Mouse (Mus musculus): ENCODE results near the gene Cep104. TPM values are rescaled to one million over a fixed set of nuclear protein-coding genes. Genes with fewer than 3 reads are reported as not detected.

Gene Cep104
- polyA plus RNA-seq, 1 experiment from 2014 or later = 3.8 TPM

GRCm38 (mm10) chr4:154025641-154026440, 50.8 kb downstream of the Cep104 start, which contains the start of gene Smim1:
Smim1 (minus strand) TSS chr4:154026230.
- Histone ChIP-seq H3K4me2 (replicated peaks; ENCODE audit: low read depth) (peak within 1 kb of the TSS; percentile 81), H3K4me3 (ENCODE audit: low read depth, low read length) (peak within 1 kb of the TSS; percentile 57)

GRCm38 (mm10) chr4:154026441-154026761, 51.4 kb downstream of the Cep104 start:
- no peak for ATAC-seq
- no peaks in the 10 kb centered on the region for H3K9me3 ChIP-seq (ENCODE audit: control insufficient read depth)
- peak overlapping the region; percentile 81 for H3K4me2 ChIP-seq (replicated peaks; ENCODE audit: low read depth)
- WGBS = 24% methylated on average over 2 of the region's 2 CpGs
- no peaks in the 10 kb centered on the region for H3K27me3 ChIP-seq (replicated peaks; ENCODE audit: control insufficient read depth, insufficient read depth, low read length)
- TF ChIP-seq CTCF (IDR thresholded peaks at IDR 0.05; ENCODE audit: low read depth) = no peak
- peak overlapping the region; percentile 57 for H3K4me3 ChIP-seq (ENCODE audit: low read depth, low read length)
- H3K36me3 ChIP-seq (ENCODE audit: control insufficient read depth, insufficient read depth) = peaks cover 9% of the 10 kb centered on the region
- H3K4me1 ChIP-seq (replicated peaks; ENCODE audit: control insufficient read depth, insufficient read depth, low read length) = 0 out of 2 replicates have a peak, but pooled peaks cover 11% of the 10 kb centered on the region
- H3K27ac ChIP-seq (ENCODE audit: low read depth, low read length) = no peak overlapping the region
- H3K9ac ChIP-seq (ENCODE audit: low read depth, low read length) = peak overlapping the region; percentile 66; the same call in 1 of the 2 replicates

More at GRCm38 (mm10) chr4:154025641-154026440, 50.8 kb downstream of the Cep104 start, which contains the start of gene Smim1:
- Histone ChIP-seq H3K36me3 (ENCODE audit: control insufficient read depth, insufficient read depth) (peaks cover 14% of the 10 kb centered on the region), H3K4me1 (replicated peaks; ENCODE audit: control insufficient read depth, insufficient read depth, low read length) (0 out of 2 replicates have a peak, but pooled peaks cover 11% of the 10 kb centered on the region), H3K9ac (ENCODE audit: low read depth, low read length) (peak within 1 kb of the TSS; percentile 66), H3K27me3 (replicated peaks; ENCODE audit: control insufficient read depth, insufficient read depth, low read length) (no peaks in the 10 kb centered on the region), H3K27ac (ENCODE audit: low read depth, low read length) (peak within 1 kb of the TSS; percentile 92), H3K9me3 (ENCODE audit: control insufficient read depth) (no peaks in the 10 kb centered on the region)
- peak; percentile 79 for ATAC-seq
- under 1% methylated on average over 33 of the region's 33 CpGs for WGBS
- peak; percentile 86 for TF ChIP-seq CTCF (IDR thresholded peaks at IDR 0.05; ENCODE audit: low read depth)

- no peak for TF ChIP-seq CTCF (IDR thresholded peaks at IDR 0.05; ENCODE audit: low read depth)
- H3K27me3 ChIP-seq (replicated peaks; ENCODE audit: control insufficient read depth, insufficient read depth, low read length) = no peaks in the 10 kb centered on the region
- no peak overlapping the region for H3K27ac ChIP-seq (ENCODE audit: low read depth, low read length)
- H3K9me3 ChIP-seq (ENCODE audit: control insufficient read depth) = no peaks in the 10 kb centered on the region
- ATAC-seq = no peak
- no peak overlapping the region for H3K9ac ChIP-seq (ENCODE audit: low read depth, low read length)
- no peak overlapping the region for H3K4me2 ChIP-seq (replicated peaks; ENCODE audit: low read depth)
- 0 out of 2 replicates have a peak, but pooled peaks cover 11% of the 10 kb centered on the region for H3K4me1 ChIP-seq (replicated peaks; ENCODE audit: control insufficient read depth, insufficient read depth, low read length)
- 77% methylated on average over 7 of the region's 7 CpGs for WGBS
- peaks cover 3% of the 10 kb centered on the region; the same call in 1 of the 2 replicates for H3K36me3 ChIP-seq (ENCODE audit: control insufficient read depth, insufficient read depth)
- H3K4me3 ChIP-seq (ENCODE audit: low read depth, low read length) = no peak overlapping the region
Observed at GRCm38 (mm10) chr4:154028066-154028465, 53.1 kb downstream of the Cep104 start.

- no peak overlapping the region for H3K9ac ChIP-seq (ENCODE audit: low read depth, low read length)
- ATAC-seq = no peak
- no peak overlapping the region for H3K4me3 ChIP-seq (ENCODE audit: low read depth, low read length)
- TF ChIP-seq CTCF (IDR thresholded peaks at IDR 0.05; ENCODE audit: low read depth) = peak; percentile 68
- no peaks in the 10 kb centered on the region for H3K27me3 ChIP-seq (replicated peaks; ENCODE audit: control insufficient read depth, insufficient read depth, low read length)
- no peak overlapping the region for H3K4me2 ChIP-seq (replicated peaks; ENCODE audit: low read depth)
- H3K36me3 ChIP-seq (ENCODE audit: control insufficient read depth, insufficient read depth) = no peaks in the 10 kb centered on the region
- H3K27ac ChIP-seq (ENCODE audit: low read depth, low read length) = no peak overlapping the region
- 0 out of 2 replicates have a peak, but pooled peaks cover 9% of the 10 kb centered on the region for H3K4me1 ChIP-seq (replicated peaks; ENCODE audit: control insufficient read depth, insufficient read depth, low read length)
- no peaks in the 10 kb centered on the region for H3K9me3 ChIP-seq (ENCODE audit: control insufficient read depth)
Observed at GRCm38 (mm10) chr4:154028646-154029045, 53.7 kb downstream of the Cep104 start.

- Histone ChIP-seq H3K36me3 (ENCODE audit: control insufficient read depth, insufficient read depth) (no peaks in the 10 kb centered on the region), H3K27me3 (replicated peaks; ENCODE audit: control insufficient read depth, insufficient read depth, low read length) (no peaks in the 10 kb centered on the region), H3K4me3 (ENCODE audit: low read depth, low read length) (no peak overlapping the region), H3K27ac (ENCODE audit: low read depth, low read length) (no peak overlapping the region), H3K4me2 (replicated peaks; ENCODE audit: low read depth) (no peak overlapping the region), H3K9me3 (ENCODE audit: control insufficient read depth) (no peaks in the 10 kb centered on the region), H3K4me1 (replicated peaks; ENCODE audit: control insufficient read depth, insufficient read depth, low read length) (no peaks in the 10 kb centered on the region), H3K9ac (ENCODE audit: low read depth, low read length) (no peak overlapping the region)
- ATAC-seq = no peak
- 49% methylated on average over 3 of the region's 3 CpGs for WGBS
- TF ChIP-seq CTCF (IDR thresholded peaks at IDR 0.05; ENCODE audit: low read depth) = no peak
Observed at GRCm38 (mm10) chr4:154037123-154037522, 62.1 kb downstream of the Cep104 start.

- no peaks in the 10 kb centered on the region for H3K36me3 ChIP-seq (ENCODE audit: control insufficient read depth, insufficient read depth)
- no peaks in the 10 kb centered on the region for H3K9me3 ChIP-seq (ENCODE audit: control insufficient read depth)
- no peak for ATAC-seq
- H3K27me3 ChIP-seq (replicated peaks; ENCODE audit: control insufficient read depth, insufficient read depth, low read length) = no peaks in the 10 kb centered on the region
- no peak within 1 kb of the TSS for H3K4me3 ChIP-seq (ENCODE audit: low read depth, low read length)
- no peak within 1 kb of the TSS for H3K4me2 ChIP-seq (replicated peaks; ENCODE audit: low read depth)
- H3K9ac ChIP-seq (ENCODE audit: low read depth, low read length) = no peak within 1 kb of the TSS
- no peak for TF ChIP-seq CTCF (IDR thresholded peaks at IDR 0.05; ENCODE audit: low read depth)
- no peaks in the 10 kb centered on the region for H3K4me1 ChIP-seq (replicated peaks; ENCODE audit: control insufficient read depth, insufficient read depth, low read length)
- no peak within 1 kb of the TSS for H3K27ac ChIP-seq (ENCODE audit: low read depth, low read length)
- WGBS = 78% methylated on average over 9 of the region's 9 CpGs
Observed at GRCm38 (mm10) chr4:154042577-154042976, 67.6 kb downstream of the Cep104 start, which contains the start of gene Ccdc27. Ccdc27 (minus strand) TSS chr4:154042677.
